Mouse (Mus musculus): Measurements from ENCODE around the gene Dusp12. TPM values are rescaled to one million over a fixed set of nuclear protein-coding genes. Genes with fewer than 3 reads are reported as not detected.
A peak's percentile ranks its signal among the peaks of the same experiment; 100 is the strongest.

Gene Dusp12
- polyA plus RNA-seq, 1 experiment: 32.4 TPM

GRCm38 (mm10) chr1:170876906-170877305 is 8.4 kb downstream of the Dusp12 start:
- Histone ChIP-seq H3K27ac (ENCODE audit: insufficient read depth, low read length) (no peak overlapping the region), H3K4me3 (replicated peaks; ENCODE audit: insufficient read depth, low read depth, low read length) (no peak overlapping the region), H3K27me3 (ENCODE audit: control insufficient read depth, insufficient read depth, low read length) (no peaks in the 10 kb centered on the region), H3K4me1 (ENCODE audit: control insufficient read depth, insufficient read depth, low read length) (no peaks in the 10 kb centered on the region)
- no peak for DNase-seq
- TF ChIP-seq POLR2A (IDR thresholded peaks at IDR 0.05; ENCODE audit: borderline replicate concordance, insufficient read depth, low read length) (no peak), CTCF (IDR thresholded peaks at IDR 0.05; ENCODE audit: borderline replicate concordance, insufficient read depth, low read depth, low read length) (no peak)
- WGBS: 85% methylated on average over 5 of the region's 5 CpGs

GRCm38 (mm10) chr1:170875676-170876075 is 9.7 kb downstream of the Dusp12 start:
- Histone ChIP-seq H3K4me3 (replicated peaks; ENCODE audit: insufficient read depth, low read depth, low read length) (no peak overlapping the region), H3K4me1 (ENCODE audit: control insufficient read depth, insufficient read depth, low read length) (no peaks in the 10 kb centered on the region), H3K27ac (ENCODE audit: insufficient read depth, low read length) (no peak overlapping the region), H3K27me3 (ENCODE audit: control insufficient read depth, insufficient read depth, low read length) (no peaks in the 10 kb centered on the region)
- WGBS: 93% methylated on average over 3 of the region's 3 CpGs
- no peak for TF ChIP-seq CTCF (IDR thresholded peaks at IDR 0.05; ENCODE audit: borderline replicate concordance, insufficient read depth, low read depth, low read length)
- TF ChIP-seq POLR2A (IDR thresholded peaks at IDR 0.05; ENCODE audit: borderline replicate concordance, insufficient read depth, low read length): no peak
- no peak for DNase-seq

GRCm38 (mm10) chr1:170871961-170872360 is 13.4 kb downstream of the Dusp12 start:
- Histone ChIP-seq H3K27me3 (ENCODE audit: control insufficient read depth, insufficient read depth, low read length) (no peaks in the 10 kb centered on the region), H3K4me1 (ENCODE audit: control insufficient read depth, insufficient read depth, low read length) (no peaks in the 10 kb centered on the region), H3K27ac (ENCODE audit: insufficient read depth, low read length) (no peak overlapping the region), H3K4me3 (replicated peaks; ENCODE audit: insufficient read depth, low read depth, low read length) (no peak overlapping the region)
- no peak for DNase-seq
- WGBS: 94% methylated on average over 2 of the region's 2 CpGs
- TF ChIP-seq CTCF (IDR thresholded peaks at IDR 0.05; ENCODE audit: borderline replicate concordance, insufficient read depth, low read depth, low read length): no peak
- TF ChIP-seq POLR2A (IDR thresholded peaks at IDR 0.05; ENCODE audit: borderline replicate concordance, insufficient read depth, low read length): no peak

GRCm38 (mm10) chr1:170871402-170871801 is 13.9 kb downstream of the Dusp12 start:
- WGBS: 82% methylated on average over 6 of the region's 6 CpGs
- TF ChIP-seq POLR2A (IDR thresholded peaks at IDR 0.05; ENCODE audit: borderline replicate concordance, insufficient read depth, low read length) (no peak), CTCF (IDR thresholded peaks at IDR 0.05; ENCODE audit: borderline replicate concordance, insufficient read depth, low read depth, low read length) (no peak)
- Histone ChIP-seq H3K4me1 (ENCODE audit: control insufficient read depth, insufficient read depth, low read length) (no peaks in the 10 kb centered on the region), H3K27ac (ENCODE audit: insufficient read depth, low read length) (no peak overlapping the region), H3K27me3 (ENCODE audit: control insufficient read depth, insufficient read depth, low read length) (no peaks in the 10 kb centered on the region), H3K4me3 (replicated peaks; ENCODE audit: insufficient read depth, low read depth, low read length) (no peak overlapping the region)
- DNase-seq: no peak

- TF ChIP-seq POLR2A (IDR thresholded peaks at IDR 0.05; ENCODE audit: borderline replicate concordance, insufficient read depth, low read length) (no peak), CTCF (IDR thresholded peaks at IDR 0.05; ENCODE audit: borderline replicate concordance, insufficient read depth, low read depth, low read length) (no peak)
- no peak overlapping the region for H3K27ac ChIP-seq (ENCODE audit: insufficient read depth, low read length)
- no peak for DNase-seq
- peak overlapping the region; percentile 98 for H3K4me3 ChIP-seq (replicated peaks; ENCODE audit: insufficient read depth, low read depth, low read length)
- no peaks in the 10 kb centered on the region; the same call in 1 of the 2 replicates for H3K4me1 ChIP-seq (ENCODE audit: control insufficient read depth, insufficient read depth, low read length)
- 11% methylated on average over 14 of the region's 14 CpGs for WGBS
- no peaks in the 10 kb centered on the region for H3K27me3 ChIP-seq (ENCODE audit: control insufficient read depth, insufficient read depth, low read length)
Observed at GRCm38 (mm10) chr1:170868905-170869283, 16.4 kb downstream of the Dusp12 start.

GRCm38 (mm10) chr1:170868107-170868904 is 17.0 kb downstream of the Dusp12 start:
- TF ChIP-seq POLR2A (IDR thresholded peaks at IDR 0.05; ENCODE audit: borderline replicate concordance, insufficient read depth, low read length) (peak; percentile 40; the same call in 1 of the 2 replicates), CTCF (IDR thresholded peaks at IDR 0.05; ENCODE audit: borderline replicate concordance, insufficient read depth, low read depth, low read length) (no peak)
- Histone ChIP-seq H3K27ac (ENCODE audit: insufficient read depth, low read length) (no peak overlapping the region), H3K4me3 (replicated peaks; ENCODE audit: insufficient read depth, low read depth, low read length) (peak overlapping the region; percentile 98), H3K4me1 (ENCODE audit: control insufficient read depth, insufficient read depth, low read length) (no peaks in the 10 kb centered on the region; the same call in 1 of the 2 replicates), H3K27me3 (ENCODE audit: control insufficient read depth, insufficient read depth, low read length) (no peaks in the 10 kb centered on the region)
- peak; percentile 80 to 91 for DNase-seq
- under 1% methylated on average over 33 of the region's 33 CpGs for WGBS

- Histone ChIP-seq H3K27me3 (ENCODE audit: control insufficient read depth, insufficient read depth, low read length) (no peaks in the 10 kb centered on the region), H3K27ac (ENCODE audit: insufficient read depth, low read length) (peak within 1 kb of the TSS; percentile 26), H3K4me3 (replicated peaks; ENCODE audit: insufficient read depth, low read depth, low read length) (peak within 1 kb of the TSS; percentile 98), H3K4me1 (ENCODE audit: control insufficient read depth, insufficient read depth, low read length) (no peaks in the 10 kb centered on the region; the same call in 1 of the 2 replicates)
- peak; percentile 96 to 99 for DNase-seq
- under 1% methylated on average over 25 of the region's 25 CpGs for WGBS
- TF ChIP-seq CTCF (IDR thresholded peaks at IDR 0.05; ENCODE audit: borderline replicate concordance, insufficient read depth, low read depth, low read length): no peak
- TF ChIP-seq POLR2A (IDR thresholded peaks at IDR 0.05; ENCODE audit: borderline replicate concordance, insufficient read depth, low read length): peak; percentile 76; the same call in 1 of the 2 replicates
Observed at GRCm38 (mm10) chr1:170867691-170868105, 17.6 kb downstream of the Dusp12 start, which contains the start of gene Atf6. Gene Atf6, minus strand, starts transcription at chr1:170867771.

All from cerebellum, adult 2 months (tissue).